In genomic region chr1:43143284-43143683, GRCm38 (mm10) we compare ENCODE assay signal across 10 mouse cellular contexts. TPM values are rescaled to one million over a fixed set of nuclear protein-coding genes. Genes with fewer than 3 reads are reported as not detected.
DNase-seq lines count a peak whose midpoint lies in the region; ATAC-seq and TF ChIP-seq lines count a peak whose summit lies in the region.
"Had no signal": no experiment of that assay in that cellular context is flagged by ENCODE, and none has a peak within 500 bp of the region (broad histone marks: within the 10 kb centered on the region; RNA-seq: fewer than 3 reads in every experiment).

No protein-coding gene starts in this region.

- ATAC-seq in lung, embryonic 14.5 days (ENCODE audit: insufficient read depth) = no peak
- no peak for ATAC-seq in Patski

- peaks cover 34% of the 10 kb centered on the region for H3K36me3 ChIP-seq in heart, adult 2 months (ENCODE audit: control insufficient read depth, insufficient read depth, low read length)
- no peaks in the 10 kb centered on the region for H3K36me3 ChIP-seq in lung, embryonic 14.5 days (ENCODE audit: insufficient read depth)
- H3K36me3 ChIP-seq: forebrain, embryonic 15.5 days had no signal

- intact Hi-C loops in heart, adult 2 months (cut with DNase I) = no loop called here
- intact Hi-C loops in heart, postnatal 10 days (cut with DNase I) = loop anchor here (1.0 to 10.0 kb wide), 2 partner anchors 121 to 592 kb away; partner anchors contain the start of gene 1500015O10Rik

- in situ Hi-C loops in Patski (cut with MboI; ENCODE audit: low pct_unique_long_range_greater_than_20kb) = loop anchor here (5.0 kb wide), 1 partner anchor 124 kb away; no protein-coding TSS in a partner anchor

- no peak for TF ChIP-seq EP300 in heart, adult 2 months (IDR thresholded peaks at IDR 0.05; ENCODE audit: insufficient read depth, low read depth, low read length)

- H3K4me2 ChIP-seq in lung, embryonic 14.5 days = no peak overlapping the region
- H3K4me2 ChIP-seq: forebrain, embryonic 15.5 days had no signal

- TF ChIP-seq POLR2A in heart, adult 2 months (IDR thresholded peaks at IDR 0.05; ENCODE audit: insufficient read depth, low read depth, low read length) = no peak

- H3K4me3 ChIP-seq in heart, adult 2 months = no peak overlapping the region
- no peak overlapping the region for H3K4me3 ChIP-seq in lung, embryonic 14.5 days (ENCODE audit: low read depth, low read length)
- H3K4me3 ChIP-seq: forebrain, embryonic 15.5 days; megakaryocyte, embryonic 14.5 days had no signal

- H3K79me2 ChIP-seq in heart, adult 2 months (replicated peaks; ENCODE audit: control insufficient read depth, insufficient read depth, low read length) = no peaks in the 10 kb centered on the region

- no peaks in the 10 kb centered on the region for H3K27me3 ChIP-seq in heart, adult 2 months (ENCODE audit: control insufficient read depth, insufficient read depth, low read length)
- H3K27me3 ChIP-seq in lung, embryonic 14.5 days (ENCODE audit: insufficient read depth, low read length) = no peaks in the 10 kb centered on the region
- no peaks in the 10 kb centered on the region for H3K27me3 ChIP-seq in Patski
- H3K27me3 ChIP-seq: forebrain, embryonic 15.5 days had no signal

- H3K9me3 ChIP-seq in lung, embryonic 14.5 days (ENCODE audit: low read depth, low read length) = no peaks in the 10 kb centered on the region
- H3K9me3 ChIP-seq: forebrain, embryonic 15.5 days; megakaryocyte, embryonic 14.5 days had no signal

- DNase-seq in heart, adult 2 months = no peak
- no peak for DNase-seq in heart, postnatal 10 days
- peak; percentile 65 for DNase-seq in lung, embryonic 14.5 days
- no peak for DNase-seq in lung, adult 18-20 months
- no peak for DNase-seq in Patski (ENCODE audit: low read depth, low spot score)
- DNase-seq in lung, postnatal 10 days = peak; percentile 38
- no peak for DNase-seq in layer of hippocampus, adult 9-11 months
- DNase-seq: cerebellum, adult 8-10 months had no signal

- peak; percentile 63 for TF ChIP-seq CTCF in heart, adult 2 months (IDR thresholded peaks at IDR 0.05)
- TF ChIP-seq CTCF in lung, embryonic 14.5 days (IDR thresholded peaks at IDR 0.05; ENCODE audit: low read depth) = peak; percentile 64
- TF ChIP-seq CTCF in Patski (IDR thresholded peaks at IDR 0.05) = peak; percentile 63

- H3K4me1 ChIP-seq in heart, adult 2 months (ENCODE audit: control insufficient read depth, insufficient read depth, low read length) = peaks cover 11% of the 10 kb centered on the region
- no peaks in the 10 kb centered on the region for H3K4me1 ChIP-seq in lung, embryonic 14.5 days (ENCODE audit: insufficient read depth)

- WGBS in heart, adult 2 months = 61% methylated on average over 4 of the region's 4 CpGs
- 74% methylated on average over 4 of the region's 4 CpGs for WGBS in lung, embryonic 14.5 days

- CTCF ChIA-PET in Patski (lab: Charles Lee) = interaction anchor here (1.1 to 2.5 kb wide), 8 partner anchors 25 to 157 kb away, joined by 3 to 15 read pairs (median 6); no protein-coding TSS in a partner anchor

- POLR2A ChIA-PET in Patski (lab: Charles Lee) = interaction anchor here (0.9 to 1.4 kb wide), 4 partner anchors 26 to 116 kb away, joined by 3 to 4 read pairs (median 3); no protein-coding TSS in a partner anchor

- no peak overlapping the region; the same call in 1 of the 2 replicates for H3K27ac ChIP-seq in heart, adult 2 months
- no peak overlapping the region for H3K27ac ChIP-seq in lung, embryonic 14.5 days (ENCODE audit: low read depth)
- H3K27ac ChIP-seq: forebrain, embryonic 15.5 days had no signal

- H3K9ac ChIP-seq in heart, adult 2 months (ENCODE audit: low read depth, low read length) = no peak overlapping the region
- no peak overlapping the region for H3K9ac ChIP-seq in lung, embryonic 14.5 days
- H3K9ac ChIP-seq: forebrain, embryonic 15.5 days had no signal

RNA-seq across cellular contexts. Expression of gene AI597479, which starts 44.8 kb away (rescaled TPM):
- 10 to 100 TPM; 20.3 to 21.1 TPM for total RNA-seq in heart, adult 2 months (2021)
- 8.4 and 13.2 TPM in 2 replicates for polyA plus RNA-seq in heart, adult 2 months (2012; rRNA removed)
- 10 to 100 TPM; 13.0 to 15.3 TPM for total RNA-seq in heart, postnatal 10 days (2021)
- polyA plus RNA-seq in lung, embryonic 14.5 days (2014; fragmentation: Nextera tagmentation; extraction: Ambion mirVana) = 32.0 and 32.4 TPM in 2 replicates
- 23.9 TPM for polyA plus RNA-seq in Patski (2021)

RNA-seq across cellular contexts. Expression of gene Tgfbrap1, which starts 44.8 kb away (rescaled TPM):
- 10 to 100 TPM; 13.9 to 14.5 TPM for total RNA-seq in heart, adult 2 months (2021)
- 11.2 and 15.4 TPM in 2 replicates for polyA plus RNA-seq in heart, adult 2 months (2012; rRNA removed)
- 10 to 100 TPM; 17.0 TPM for total RNA-seq in heart, postnatal 10 days (2021)
- polyA plus RNA-seq in lung, embryonic 14.5 days (2014; fragmentation: Nextera tagmentation; extraction: Ambion mirVana) = 13.1 and 13.2 TPM in 2 replicates
- 24.4 TPM for polyA plus RNA-seq in Patski (2021)

RNA-seq across cellular contexts. Expression of gene Fhl2, which starts 53.5 kb away (rescaled TPM):
- total RNA-seq in heart, adult 2 months (2021) = 1,000 to 10,000 TPM; 1,721 to 1,764 TPM
- polyA plus RNA-seq in heart, adult 2 months (2012; rRNA removed) = 1,853 and 3,161 TPM in 2 replicates
- total RNA-seq in heart, postnatal 10 days (2021) = 1,000 to 10,000 TPM; 1,415 to 1,605 TPM
- polyA plus RNA-seq in lung, embryonic 14.5 days (2014; fragmentation: Nextera tagmentation; extraction: Ambion mirVana) = 30.1 and 34.9 TPM in 2 replicates
- polyA plus RNA-seq in Patski (2021) = 380 TPM

Comparison
In these comparisons a context has a peak if more than half of its experiments do, and no peak if none do; other contexts are left out.
1. DNase-seq: peak in lung, embryonic 14.5 days (single experiment) and lung, postnatal 10 days (single experiment); none in heart, adult 2 months (0 of 2), heart, postnatal 10 days (0 of 2), lung, adult 18-20 months (0 of 2), Patski (single experiment) and layer of hippocampus, adult 9-11 months (single experiment).
2. RNA of gene Fhl2, which starts 53.5 kb away (polyA plus RNA-seq): 1,853 to 3,161 TPM in heart, adult 2 months and 380 TPM in Patski (single experiment); 30.1 to 34.9 TPM in lung, embryonic 14.5 days; every median in the first group is over 10 times any median in the second.
3. Peak in every context shown above with its lines, with median percentiles within 50 percentile points of each other: CTCF ChIP-seq.